Mouse (Mus musculus): ENCODE measurements around the gene Adcyap1r1. TPM values are rescaled to one million over a fixed set of nuclear protein-coding genes. Genes with fewer than 3 reads are reported as not detected.

The Adcyap1r1 gene
- total and polyA plus RNA-seq, 3 experiments, result not detected

GRCm38 (mm10) chr6:55448976-55449678, 2.7 kb upstream of the Adcyap1r1 start:
- TF ChIP-seq EP300 (IDR thresholded peaks at IDR 0.05; ENCODE audit: low read length) (no peak), USF1 (IDR thresholded peaks at IDR 0.05; ENCODE audit: low read depth, low read length) (no peak), NELFE (IDR thresholded peaks at IDR 0.05; ENCODE audit: low read depth, low read length) (no peak), UBTF (IDR thresholded peaks at IDR 0.05; ENCODE audit: low read depth, low read length) (no peak), JUN (IDR thresholded peaks at IDR 0.05; ENCODE audit: insufficient read depth, low read depth, low read length) (no peak), ZC3H11A (IDR thresholded peaks at IDR 0.05; ENCODE audit: low read depth, low read length) (no peak), ZNF384 (IDR thresholded peaks at IDR 0.05; ENCODE audit: low read depth, low read length) (no peak), IRF4 (IDR thresholded peaks at IDR 0.05; ENCODE audit: low read depth, low read length) (no peak), MAX (IDR thresholded peaks at IDR 0.05; ENCODE audit: low read length) (no peak), MYC (IDR thresholded peaks at IDR 0.05; ENCODE audit: low read depth, low read length) (no peak), ELF1 (IDR thresholded peaks at IDR 0.05; ENCODE audit: low read depth, low read length) (no peak), ZMIZ1 (IDR thresholded peaks at IDR 0.05; ENCODE audit: low read depth, low read length) (no peak), CTCF (conservative IDR thresholded peaks at IDR 0.05 in 1 of 2, IDR thresholded peaks at IDR 0.05 in 1 of 2; ENCODE audit: low read depth in 2 of 2, low read length in 2 of 2) (no peak), BHLHE40 (IDR thresholded peaks at IDR 0.05; ENCODE audit: low read depth, low read length) (no peak), USF2 (conservative IDR thresholded peaks at IDR 0.05; ENCODE audit: low read depth, low read length) (no peak), TBP (conservative IDR thresholded peaks at IDR 0.05; ENCODE audit: low read depth, low read length) (no peak), MXI1 (IDR thresholded peaks at IDR 0.05; ENCODE audit: low read depth, low read length) (no peak), ETS1 (conservative IDR thresholded peaks at IDR 0.05; ENCODE audit: low read depth, low read length) (no peak), E2F4 (IDR thresholded peaks at IDR 0.05; ENCODE audit: insufficient replicate concordance, low read depth, low read length) (no peak), HCFC1 (IDR thresholded peaks at IDR 0.05; ENCODE audit: low read depth, low read length) (no peak)
- Histone ChIP-seq H3K27me3 (replicated peaks) (peaks cover 87% of the 10 kb centered on the region), H3K9ac (ENCODE audit: insufficient read depth, low read depth) (no peak overlapping the region), H3K9me3 (replicated peaks; ENCODE audit: low read length) (peaks cover 2% of the 10 kb centered on the region), H3K4me2 (ENCODE audit: insufficient read depth, low read depth, poor library complexity, severe bottlenecking) (no peak overlapping the region), H3K27ac (ENCODE audit: insufficient read depth, low read depth) (no peak overlapping the region), H3K36me3 (replicated peaks in 1 of 2; ENCODE audit: control insufficient read depth in 1 of 2, insufficient read depth in 1 of 2, low read length in 1 of 2) (no peaks in the 10 kb centered on the region), H3K4me1 (ENCODE audit: control insufficient read depth in 1 of 2, insufficient read depth in 2 of 2) (no peaks in the 10 kb centered on the region), H3K79me2 (replicated peaks; ENCODE audit: control insufficient read depth, extremely low read depth, insufficient read depth, poor library complexity, severe bottlenecking) (no peaks in the 10 kb centered on the region), H3K4me3 (replicated peaks in 1 of 3; ENCODE audit: low read depth in 2 of 3, low read length in 2 of 3, poor library complexity in 1 of 3) (no peak overlapping the region)
- in situ Hi-C loops (cut with MboI; ENCODE audit: low pct_ligation_motif_present, low pct_unique_long_range_greater_than_20kb, low sequenced_read_pairs) (no loop called here), dilution Hi-C loops (cut with MboI; ENCODE audit: extremely low pct_ligation_motif_present, extremely low pct_unique_long_range_greater_than_20kb, low sequenced_read_pairs) (no loop called here)
- DNase-seq (ENCODE audit: extremely low read depth), result no peak

- H3K9me3 ChIP-seq (replicated peaks; ENCODE audit: low read length), result peaks cover 2% of the 10 kb centered on the region
- peaks cover 86% of the 10 kb centered on the region for H3K27me3 ChIP-seq (replicated peaks)
- TF ChIP-seq JUN (IDR thresholded peaks at IDR 0.05; ENCODE audit: insufficient read depth, low read depth, low read length), result no peak
- no peak for TF ChIP-seq KAT2A (IDR thresholded peaks at IDR 0.05; ENCODE audit: insufficient replicate concordance, low read length)
- no peak for TF ChIP-seq POLR2A (IDR thresholded peaks at IDR 0.05; ENCODE audit: low read depth, low read length)
- TF ChIP-seq MXI1 (IDR thresholded peaks at IDR 0.05; ENCODE audit: low read depth, low read length), result no peak
- no peak for TF ChIP-seq UBTF (IDR thresholded peaks at IDR 0.05; ENCODE audit: low read depth, low read length)
- no peak for TF ChIP-seq PAX5 (IDR thresholded peaks at IDR 0.05; ENCODE audit: low read length)
- no peak for TF ChIP-seq RAD21 (IDR thresholded peaks at IDR 0.05; ENCODE audit: low read depth, low read length)
- TF ChIP-seq NELFE (IDR thresholded peaks at IDR 0.05; ENCODE audit: low read depth, low read length), result no peak
- TF ChIP-seq BHLHE40 (IDR thresholded peaks at IDR 0.05; ENCODE audit: low read depth, low read length), result no peak
- TF ChIP-seq POLR2AphosphoS2 (IDR thresholded peaks at IDR 0.05; ENCODE audit: low read depth, low read length), result no peak
- no peak for TF ChIP-seq SMC3 (IDR thresholded peaks at IDR 0.05; ENCODE audit: low read depth, low read length)
- TF ChIP-seq CHD2 (IDR thresholded peaks at IDR 0.05; ENCODE audit: low read length), result no peak
- TF ChIP-seq ELF1 (IDR thresholded peaks at IDR 0.05; ENCODE audit: low read depth, low read length), result no peak
- no peak for TF ChIP-seq ZMIZ1 (IDR thresholded peaks at IDR 0.05; ENCODE audit: low read depth, low read length)
- no peak for TF ChIP-seq JUND (conservative IDR thresholded peaks at IDR 0.05; ENCODE audit: low read depth, low read length)
- no peak for TF ChIP-seq MEF2A (IDR thresholded peaks at IDR 0.05; ENCODE audit: borderline replicate concordance, low read depth, low read length)
- no peak for TF ChIP-seq EP300 (IDR thresholded peaks at IDR 0.05; ENCODE audit: low read length)
- no peak for TF ChIP-seq MAFK (IDR thresholded peaks at IDR 0.05; ENCODE audit: insufficient replicate concordance, low read length)
- H3K79me2 ChIP-seq (replicated peaks; ENCODE audit: control insufficient read depth, extremely low read depth, insufficient read depth, poor library complexity, severe bottlenecking), result no peaks in the 10 kb centered on the region
- dilution Hi-C loops (cut with MboI; ENCODE audit: extremely low pct_ligation_motif_present, extremely low pct_unique_long_range_greater_than_20kb, low sequenced_read_pairs) (no loop called here), in situ Hi-C loops (cut with MboI; ENCODE audit: low pct_ligation_motif_present, low pct_unique_long_range_greater_than_20kb, low sequenced_read_pairs) (no loop called here)
- no peak overlapping the region for H3K9ac ChIP-seq (ENCODE audit: insufficient read depth, low read depth)
- no peak overlapping the region for H3K4me2 ChIP-seq (ENCODE audit: insufficient read depth, low read depth, poor library complexity, severe bottlenecking)
- no peak for DNase-seq (ENCODE audit: extremely low read depth)
- no peaks in the 10 kb centered on the region for H3K36me3 ChIP-seq (replicated peaks in 1 of 2; ENCODE audit: control insufficient read depth in 1 of 2, insufficient read depth in 1 of 2, low read length in 1 of 2)
- no peak overlapping the region for H3K4me3 ChIP-seq (replicated peaks in 1 of 3; ENCODE audit: low read depth in 2 of 3, low read length in 2 of 3, poor library complexity in 1 of 3)
- no peaks in the 10 kb centered on the region for H3K4me1 ChIP-seq (ENCODE audit: control insufficient read depth in 1 of 2, insufficient read depth in 2 of 2)
- H3K27ac ChIP-seq (ENCODE audit: insufficient read depth, low read depth), result no peak overlapping the region
These were observed 603 bp downstream of the Adcyap1r1 start for GRCm38 (mm10) chr6:55452381-55452780.

Data from CH12.LX (cell line).